Mouse (Mus musculus) embryonic fibroblast, embryonic 13.5 days (primary cell): Measurements from ENCODE around the gene Bach2. TPM values are rescaled to one million over a fixed set of nuclear protein-coding genes. Genes with fewer than 3 reads are reported as not detected.
A peak's percentile ranks its signal among the peaks of the same experiment; 100 is the strongest.

Source experiments
- H3K27ac ChIP-seq: 2 replicates; pipeline ENCODE4 v1.5.1; 2012; ENCODE audit warnings: low read length, control low read depth, inconsistent platforms; ENCODE audit not compliant: insufficient read depth
- H3K4me1 ChIP-seq: 2 replicates; pipeline ENCODE4 v1.6.1; 2011; ENCODE audit warnings: low read length; ENCODE audit not compliant: control insufficient read depth, insufficient read depth
- H3K4me3 ChIP-seq: 2 replicates; pipeline ENCODE4 v1.5.1; 2011; ENCODE audit warnings: mild to moderate bottlenecking, control low read depth, low read length; ENCODE audit not compliant: insufficient read depth
- CTCF ChIP-seq: IDR thresholded peaks from 2 replicates; pipeline ENCODE4 v1.5.1; 2011; ENCODE audit warnings: mild to moderate bottlenecking, control low read depth, low read length, moderate library complexity, borderline replicate concordance; ENCODE audit not compliant: insufficient read depth
- POLR2A ChIP-seq: IDR thresholded peaks from 2 replicates; pipeline ENCODE4 v1.6.1; 2011; ENCODE audit warnings: low read depth, mild to moderate bottlenecking, control low read depth, low read length, moderate library complexity
- polyA plus RNA-seq: library from polyadenylated mRNA; stranded (reverse); fragments of >200 nt; gene quantifications from 2 replicates; pipeline ENCODE4 v1.2.4, GENCODE M21; 2011; ENCODE audit warnings: low read depth; ENCODE audit not compliant: missing spikeins, insufficient read length

The Bach2 gene
- polyA plus RNA-seq, 1 experiment: 6.7 TPM

DNA sequence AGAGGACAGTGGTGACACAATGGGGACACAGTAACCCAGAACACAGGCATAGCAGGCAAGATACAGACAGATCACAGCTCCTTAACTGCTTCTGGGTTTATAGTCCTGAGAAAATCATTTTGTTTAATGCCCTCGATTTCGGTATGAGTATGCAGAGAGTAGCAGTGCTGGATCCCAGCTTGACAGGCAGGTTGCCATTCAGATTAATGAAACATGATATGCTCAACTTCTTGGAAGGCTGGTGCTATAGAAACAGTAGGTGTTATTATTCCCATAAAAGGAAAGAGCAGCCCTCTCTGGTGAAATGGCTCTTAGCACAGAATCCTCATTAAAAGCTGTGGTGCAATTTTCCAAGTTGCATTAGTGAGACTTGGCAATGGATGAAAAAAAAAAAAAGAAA lies 270.0 kb downstream of the Bach2 start:
- H3K27ac ChIP-seq: no peak overlapping the region
- no peak for TF ChIP-seq CTCF
- TF ChIP-seq POLR2A: no peak
- H3K4me1 ChIP-seq: peaks cover 12% of the 10 kb centered on the region
- H3K4me3 ChIP-seq: no peak overlapping the region

GRCm38 (mm10) chr4:32508996-32509395 lies 270.4 kb downstream of the Bach2 start:
- H3K4me3 ChIP-seq: no peak overlapping the region
- peaks cover 12% of the 10 kb centered on the region for H3K4me1 ChIP-seq
- TF ChIP-seq CTCF (no peak), POLR2A (no peak)
- H3K27ac ChIP-seq: 0 out of 2 replicates have a peak overlapping the region, but pooled peaks have one; percentile 2

DNA sequence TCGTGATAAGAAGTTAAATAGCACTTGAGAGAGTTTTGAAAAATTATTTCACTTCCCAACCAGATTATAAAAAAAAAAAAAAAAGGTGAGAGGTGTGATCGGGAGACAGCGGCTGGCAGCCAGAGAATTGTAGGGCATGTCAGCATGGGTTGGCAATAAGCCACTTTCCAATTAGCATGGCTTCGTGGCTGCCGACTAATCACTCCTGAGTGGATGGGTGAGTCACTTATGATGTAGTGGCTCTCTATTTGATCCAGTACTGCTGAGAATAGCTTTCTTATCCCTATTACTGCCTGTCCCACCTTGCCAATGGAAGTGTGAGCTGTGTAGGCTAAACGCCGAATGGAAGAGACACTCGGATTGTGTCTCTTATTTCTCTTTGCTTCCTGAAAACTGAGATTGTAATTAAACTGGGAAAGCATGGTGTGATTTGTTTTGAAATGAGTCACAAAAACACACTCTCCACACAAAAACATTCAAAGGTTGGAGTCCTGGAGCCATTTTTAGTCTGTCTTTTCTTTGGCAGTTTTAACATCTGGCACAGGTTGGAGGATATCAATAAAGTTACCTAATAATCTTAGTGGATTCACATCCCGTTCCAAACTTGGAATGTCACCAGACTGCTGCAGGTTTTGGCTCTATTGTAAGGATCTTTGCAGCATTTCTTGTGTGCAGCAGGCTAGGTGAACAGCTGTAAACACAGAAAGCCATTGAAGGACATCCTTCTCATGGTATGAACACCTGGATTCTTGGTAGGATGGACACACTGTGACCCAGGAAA lies 271.4 kb downstream of the Bach2 start:
- no peak for TF ChIP-seq POLR2A
- H3K4me3 ChIP-seq: no peak overlapping the region
- H3K27ac ChIP-seq: no peak overlapping the region
- peaks cover 12% of the 10 kb centered on the region for H3K4me1 ChIP-seq

- H3K4me1 ChIP-seq: peaks cover 12% of the 10 kb centered on the region
- TF ChIP-seq CTCF (no peak), POLR2A (no peak)
- H3K27ac ChIP-seq: no peak overlapping the region
- H3K4me3 ChIP-seq: no peak overlapping the region
These were observed 272.3 kb downstream of the Bach2 start for GRCm38 (mm10) chr4:32510940-32511339.

- Histone ChIP-seq H3K4me3 (no peak overlapping the region), H3K27ac (no peak overlapping the region), H3K4me1 (peaks cover 2% of the 10 kb centered on the region; the same call in 1 of the 2 replicates)
- TF ChIP-seq CTCF (no peak), POLR2A (no peak)
These were observed 277.5 kb downstream of the Bach2 start for GRCm38 (mm10) chr4:32516126-32516525.

DNA sequence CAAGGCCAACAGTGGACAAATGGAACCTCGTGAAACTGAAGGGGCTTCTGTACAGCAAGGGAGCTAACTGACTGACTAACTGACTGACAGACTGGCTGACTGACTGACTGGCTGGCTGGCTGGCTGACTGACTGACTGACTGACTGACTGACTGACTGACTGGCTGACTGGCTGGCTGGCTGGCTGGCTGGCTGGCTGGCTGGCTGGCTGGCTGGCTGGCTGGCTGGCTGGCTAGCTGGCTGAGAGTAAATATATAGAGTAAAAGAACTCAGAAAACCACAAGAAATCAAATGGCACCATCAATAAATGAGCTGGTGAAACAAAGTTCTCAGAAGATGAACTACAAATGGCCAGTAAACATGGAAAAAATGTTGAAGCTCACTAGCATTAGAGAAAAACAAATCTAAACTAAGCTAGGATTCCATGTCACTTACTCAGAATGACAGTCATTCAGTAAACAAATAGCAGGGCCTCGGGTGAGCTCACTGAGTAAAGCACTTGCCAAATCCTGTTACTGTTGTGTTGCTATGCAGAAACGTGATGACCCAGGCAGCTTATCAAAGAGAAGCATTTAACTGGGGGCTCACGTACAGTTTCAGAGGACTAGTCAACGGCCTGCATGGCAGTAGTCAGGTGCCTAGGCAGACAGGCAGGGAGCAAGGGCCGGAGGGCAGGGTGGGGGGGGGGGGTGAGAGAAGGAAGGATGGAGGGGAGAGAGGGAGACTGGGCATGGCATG lies 280.4 kb downstream of the Bach2 start:
- peak overlapping the region; percentile 38; the same call in 1 of the 2 replicates for H3K27ac ChIP-seq
- H3K4me1 ChIP-seq: peaks cover 8% of the 10 kb centered on the region
- H3K4me3 ChIP-seq: no peak overlapping the region
- TF ChIP-seq CTCF (no peak), POLR2A (no peak)

DNA sequence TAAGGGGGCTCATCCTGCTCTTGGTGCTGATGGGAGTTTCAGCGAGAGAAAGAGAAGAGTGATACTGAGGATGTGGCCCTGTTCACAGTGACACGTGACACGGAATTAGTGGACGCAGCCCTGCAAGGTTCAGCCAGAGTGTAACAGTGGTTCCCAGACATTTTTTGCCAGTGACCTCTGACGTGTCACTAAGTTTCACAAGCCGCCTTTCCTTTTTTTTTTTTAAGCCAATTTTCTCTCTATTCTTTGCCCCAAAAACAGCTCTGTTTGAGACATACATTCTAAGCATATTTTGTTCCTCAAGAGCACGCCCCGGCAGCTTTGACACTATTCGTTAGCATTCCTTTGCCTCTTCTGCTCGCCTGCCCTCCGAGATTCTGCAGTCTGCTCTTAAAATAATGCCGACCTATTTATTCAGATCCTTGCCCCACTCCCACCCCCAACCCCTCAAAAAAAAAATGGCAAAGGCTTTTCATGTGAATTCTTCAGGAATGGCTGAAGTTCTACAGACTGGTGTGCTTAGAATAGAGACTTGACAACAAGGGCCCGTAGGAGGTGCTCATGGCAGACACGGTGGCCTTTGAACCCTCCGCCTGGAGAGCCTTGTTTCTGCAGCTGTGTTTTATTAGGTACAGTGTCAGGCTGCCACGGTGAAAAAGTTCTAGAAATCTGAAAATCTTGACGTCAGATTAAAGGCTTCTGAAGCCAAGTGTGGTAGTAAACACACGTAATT lies 282.2 kb downstream of the Bach2 start:
- peak overlapping the region; percentile 68 for H3K27ac ChIP-seq
- H3K4me3 ChIP-seq: no peak overlapping the region
- H3K4me1 ChIP-seq: peaks cover 13% of the 10 kb centered on the region
- no peak for TF ChIP-seq CTCF

DNA sequence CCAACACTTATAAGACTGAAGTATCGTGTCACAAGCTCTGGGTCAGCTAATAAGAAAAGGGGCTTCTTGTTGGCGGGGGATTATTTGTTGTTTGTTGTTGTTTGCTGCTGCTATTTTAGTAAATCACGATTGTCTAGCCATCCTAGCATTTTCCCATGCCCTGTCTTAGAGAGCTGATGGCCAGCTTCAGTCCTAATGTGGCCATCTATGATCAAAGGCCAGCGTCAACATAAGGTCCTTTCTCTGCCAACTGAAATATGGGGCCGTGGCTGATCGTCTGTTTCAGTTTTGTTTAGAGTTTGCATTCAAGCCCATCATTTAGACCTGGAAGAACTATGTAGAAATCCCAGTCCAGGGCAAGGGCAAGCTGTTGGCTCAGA lies 282.7 kb downstream of the Bach2 start:
- TF ChIP-seq CTCF (no peak), POLR2A (no peak)
- peaks cover 13% of the 10 kb centered on the region for H3K4me1 ChIP-seq

DNA sequence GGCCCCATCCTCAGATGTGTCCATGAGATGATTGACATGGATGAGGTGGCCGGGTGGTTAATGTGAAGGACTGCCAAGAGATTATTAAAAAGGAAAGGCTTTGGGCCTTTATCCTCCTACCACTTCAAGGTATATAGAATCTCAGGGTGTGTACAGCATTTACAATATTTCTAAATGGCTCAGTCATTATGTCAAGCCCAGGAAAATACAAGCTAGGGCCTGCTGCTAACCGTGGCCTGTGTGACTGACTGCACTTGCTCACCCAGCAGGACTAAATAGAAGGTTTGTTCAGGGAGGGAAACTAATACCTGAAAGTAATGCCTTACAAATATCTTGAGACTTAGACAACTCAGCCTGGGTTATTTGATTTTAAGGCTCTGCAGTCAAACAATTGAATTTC lies 283.4 kb downstream of the Bach2 start:
- Histone ChIP-seq H3K4me3 (no peak overlapping the region), H3K27ac (no peak overlapping the region), H3K4me1 (peaks cover 13% of the 10 kb centered on the region)
- no peak for TF ChIP-seq CTCF
- no peak for TF ChIP-seq POLR2A

More for the DNA sequence above, 282.7 kb downstream of the Bach2 start:
- Histone ChIP-seq H3K27ac (peak overlapping the region; percentile 68), H3K4me3 (no peak overlapping the region)

DNA sequence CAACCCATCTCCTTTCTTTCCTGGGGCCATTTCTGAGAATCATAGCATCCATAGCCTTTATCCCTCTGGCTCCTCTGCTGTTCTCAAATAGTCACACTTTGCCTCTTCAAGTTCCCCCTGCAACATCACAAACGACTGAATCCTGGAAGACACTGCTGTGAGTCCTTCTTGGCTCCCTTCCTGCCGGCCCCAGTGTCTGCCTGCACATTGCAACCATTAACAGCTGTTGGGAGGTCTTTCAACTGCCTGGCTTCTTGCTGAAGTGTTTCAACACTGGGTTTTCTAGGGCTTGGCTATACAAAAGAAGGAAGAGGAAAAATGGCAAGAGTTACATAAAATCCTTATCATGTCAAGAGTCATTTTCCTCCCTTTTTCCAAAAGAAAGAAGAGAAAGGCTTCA lies 285.7 kb downstream of the Bach2 start:
- H3K27ac ChIP-seq: no peak overlapping the region
- no peak overlapping the region for H3K4me3 ChIP-seq
- no peak for TF ChIP-seq CTCF
- TF ChIP-seq POLR2A: no peak
- peaks cover 13% of the 10 kb centered on the region for H3K4me1 ChIP-seq
